Mouse (Mus musculus): ENCODE data around the gene Gm43191. TPM values are rescaled to one million over a fixed set of nuclear protein-coding genes. Genes with fewer than 3 reads are reported as not detected.

Gene Gm43191
- total RNA-seq, 2 experiments from 2014 or later, result not detected

DNA sequence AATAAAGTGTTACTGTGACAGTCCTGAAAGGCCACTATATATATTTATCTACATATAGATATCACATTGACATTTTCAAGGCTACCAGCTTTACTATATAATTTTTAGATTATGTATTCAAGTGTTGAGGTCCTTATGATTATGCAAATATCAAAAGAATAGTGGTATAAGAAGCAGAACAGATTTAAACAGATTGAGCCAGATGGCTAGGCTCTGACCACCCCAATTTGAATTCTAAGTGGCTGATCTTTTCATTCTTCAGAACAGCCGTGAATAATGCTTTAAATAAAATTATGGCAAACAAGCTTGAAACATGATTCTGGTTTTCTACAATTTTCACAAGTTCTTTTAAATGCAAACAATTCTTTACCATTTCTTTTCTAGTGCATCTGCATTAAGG, 49.6 kb downstream of the Gm43191 start:
- no peak for DNase-seq (ENCODE audit: low spot score in 2 of 2)

DNA sequence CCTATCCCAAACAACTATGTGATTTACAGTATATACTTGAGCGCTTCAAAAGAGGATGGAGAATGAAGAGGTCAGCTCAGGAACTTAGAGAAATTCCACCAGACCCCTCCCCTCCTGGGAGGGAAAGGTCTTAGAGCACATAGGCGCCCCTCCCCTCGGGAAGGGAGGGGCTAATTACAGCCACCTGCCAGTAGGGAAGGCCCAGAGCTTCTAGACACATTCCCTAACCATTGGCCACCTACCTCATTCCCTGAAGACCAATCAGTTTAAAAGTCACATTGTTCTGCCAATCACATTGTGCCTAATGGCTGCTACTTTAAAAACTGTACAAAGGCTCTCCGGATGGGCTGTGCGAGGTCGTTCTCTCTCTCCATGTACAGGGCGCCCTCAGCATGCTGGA, 58.4 kb downstream of the Gm43191 start:
- no peak for DNase-seq (ENCODE audit: low spot score in 2 of 2)

DNA sequence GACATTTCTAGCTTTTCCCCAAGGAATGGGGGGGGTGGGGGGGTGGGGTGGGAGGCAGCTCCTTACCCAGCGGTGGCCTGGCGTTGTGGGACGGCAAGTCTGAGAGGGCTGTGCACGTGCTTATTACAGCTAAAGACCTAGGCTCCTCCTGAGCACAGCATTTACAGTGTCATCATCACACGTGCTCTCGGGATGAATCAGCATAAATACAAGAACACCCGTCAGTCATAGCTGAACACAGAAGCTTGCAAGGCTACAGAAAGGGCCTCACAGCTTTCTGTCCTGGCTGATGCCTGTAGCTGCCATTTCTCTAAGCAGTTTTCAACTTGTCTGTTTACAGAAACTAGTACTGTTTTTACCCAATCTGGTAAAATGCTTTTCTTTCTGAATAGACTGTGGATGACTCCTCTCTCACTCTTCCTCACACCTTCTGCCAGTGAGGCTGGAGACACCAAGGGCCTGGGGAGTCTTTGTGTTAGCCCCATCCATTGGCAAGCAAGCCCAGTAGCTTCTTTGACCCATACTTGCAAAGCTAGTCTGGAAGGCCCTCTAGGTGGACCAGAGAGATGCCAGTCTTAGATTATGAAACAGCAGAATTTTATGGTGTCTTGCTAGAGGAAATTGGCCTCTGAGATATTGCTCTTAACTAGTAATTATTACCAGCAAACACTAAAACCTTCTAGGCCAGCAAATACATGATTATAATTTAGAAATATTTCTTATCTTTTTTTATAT, 60.3 kb downstream of the Gm43191 start:
- no peak for DNase-seq (ENCODE audit: low spot score in 2 of 2)

GRCm38 (mm10) chr3:116618855-116619254, 62.2 kb downstream of the Gm43191 start:
- DNase-seq (ENCODE audit: low spot score in 2 of 2), result no peak

- DNase-seq (ENCODE audit: low spot score in 2 of 2), result no peak
These were observed 65.6 kb downstream of the Gm43191 start for GRCm38 (mm10) chr3:116615318-116616068.

DNA sequence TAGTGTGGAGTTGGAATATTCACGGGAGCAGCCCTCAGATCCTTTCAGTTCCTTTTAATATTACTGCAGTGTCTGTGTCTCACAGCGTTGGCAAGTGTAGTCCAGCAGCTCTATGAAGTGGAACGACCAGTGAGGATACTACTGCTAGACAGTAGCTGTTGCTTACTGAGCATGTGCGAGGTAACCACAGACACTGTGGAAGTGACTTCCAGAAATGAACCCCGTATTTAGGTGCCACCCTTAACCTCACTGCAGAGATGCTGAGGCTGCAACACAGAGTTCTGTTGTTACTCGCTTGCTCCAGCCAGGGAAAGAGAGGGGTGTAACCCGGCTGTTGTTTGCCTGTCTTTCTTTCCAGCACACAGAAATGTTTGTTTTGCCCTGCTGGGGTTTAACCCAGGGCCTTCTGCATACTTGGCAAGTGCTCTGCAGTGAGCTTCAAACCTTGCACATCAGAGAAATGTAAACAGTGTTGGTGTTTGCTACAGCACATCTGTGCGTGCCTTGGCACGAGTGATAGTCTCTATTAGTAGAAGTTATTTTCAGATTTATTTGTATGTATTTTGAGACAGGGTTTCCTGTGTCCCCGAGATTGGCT, 66.7 kb downstream of the Gm43191 start, which contains the start of gene Trmt13:
TSS of gene Trmt13 (minus strand) at position 293 of the 598 bp plus-strand sequence.
- DNase-seq (ENCODE audit: low spot score in 2 of 2), result peak; percentile 10 to 25

- no peak for DNase-seq (ENCODE audit: low spot score in 2 of 2)
These were observed 76.5 kb downstream of the Gm43191 start for GRCm38 (mm10) chr3:116604570-116604969.

DNA sequence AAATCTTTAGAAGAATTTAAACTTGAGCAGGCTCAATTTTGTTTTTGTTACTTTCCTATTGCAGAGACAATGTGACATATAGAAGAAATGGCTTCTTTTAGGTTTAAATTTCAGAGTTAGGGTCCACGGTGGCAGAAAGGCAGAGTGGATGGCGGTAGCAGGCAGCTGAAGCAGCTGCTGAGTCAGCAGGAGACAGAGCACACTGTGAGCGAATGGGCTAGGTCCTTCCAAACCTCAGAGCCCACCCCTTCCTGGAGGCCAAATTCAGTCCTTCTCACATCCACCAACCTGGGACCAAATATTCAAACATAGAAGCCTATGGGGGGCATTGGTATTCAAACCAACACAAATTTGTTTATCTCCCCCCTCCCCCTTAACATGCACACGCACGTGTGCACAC, 79.3 kb downstream of the Gm43191 start:
- DNase-seq (ENCODE audit: low spot score in 2 of 2), result no peak

- no peak for DNase-seq (ENCODE audit: low spot score in 2 of 2)
These were observed 80.1 kb downstream of the Gm43191 start for GRCm38 (mm10) chr3:116601005-116601404.

- no peak for DNase-seq (ENCODE audit: low spot score in 2 of 2)
These were observed 81.4 kb downstream of the Gm43191 start for GRCm38 (mm10) chr3:116599705-116600104.

- no peak for DNase-seq (ENCODE audit: low spot score in 2 of 2)
These were observed 85.5 kb downstream of the Gm43191 start for GRCm38 (mm10) chr3:116595603-116595991.

DNA sequence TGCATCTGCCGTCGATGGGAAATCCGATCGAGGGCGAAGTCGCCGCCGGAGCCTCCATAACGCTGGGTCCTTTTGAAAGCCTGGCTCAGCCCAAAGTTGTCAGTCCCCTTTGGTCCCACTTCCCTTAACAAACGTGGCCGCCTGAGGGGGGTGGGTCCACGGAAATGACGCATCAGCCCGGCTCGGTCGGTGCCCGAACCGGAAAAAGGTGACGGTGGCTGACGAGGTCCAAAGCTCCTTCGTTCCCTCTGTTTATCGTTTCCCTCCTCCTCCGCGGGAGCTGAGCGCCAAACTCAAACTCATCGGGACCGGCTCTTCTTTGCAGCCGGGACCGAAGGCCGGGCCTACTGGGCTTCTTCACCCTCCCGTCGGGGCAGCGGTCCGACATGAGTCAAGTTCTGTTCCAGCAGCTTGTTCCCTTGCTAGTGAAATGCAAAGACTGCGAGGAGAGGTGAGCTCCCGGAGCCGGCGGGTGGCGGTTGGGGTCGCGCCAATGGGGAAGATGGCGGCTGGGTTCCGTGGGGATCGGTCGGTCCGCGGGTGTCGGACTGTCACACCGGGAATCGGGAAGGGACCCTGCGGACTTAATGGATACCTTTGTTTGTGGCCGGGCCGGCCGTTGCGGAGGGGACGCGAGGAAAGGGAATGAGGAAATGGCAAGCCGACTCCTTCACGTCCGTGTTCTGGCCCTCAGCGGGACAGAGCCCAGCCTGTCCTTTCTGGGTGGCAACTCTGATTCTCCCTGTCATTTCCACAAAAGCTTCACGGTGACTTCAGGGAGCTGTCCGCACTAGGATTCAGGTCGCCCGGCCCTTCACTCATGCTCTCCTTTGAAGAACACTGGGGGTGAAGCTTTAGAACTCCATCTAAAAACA, 86.1 kb downstream of the Gm43191 start, which contains the start of gene Sass6:
TSS of gene Sass6 (plus strand) at position 255 of the 875 bp plus-strand sequence.
- peak; percentile 99 for DNase-seq (ENCODE audit: low spot score in 2 of 2)

GRCm38 (mm10) chr3:116594076-116594727, 86.9 kb downstream of the Gm43191 start:
- DNase-seq (ENCODE audit: low spot score in 2 of 2), result no peak

Other genes with a start within 250 kb of the Gm43191 start
- gene Rtca, start 173.1 kb downstream of the Gm43191 start, total RNA-seq (2021), result 10 to 100 TPM; 68.1 to 70.0 TPM
- 10 to 100 TPM; 16.7 to 22.2 TPM for gene Dbt, start 168.2 kb downstream of the Gm43191 start, total RNA-seq (2021)
- gene Lrrc39, start 118.3 kb downstream of the Gm43191 start, total RNA-seq (2021), result under 1 TPM; 0.25 to 0.27 TPM
- 10 to 100 TPM in 1 of 2 experiments, 1 to 10 TPM in 1; 9.6 to 11.4 TPM for gene Sass6, start 86.3 kb downstream of the Gm43191 start, total RNA-seq (2021)
- 10 to 100 TPM; 14.0 to 17.5 TPM for gene Trmt13, start 66.7 kb downstream of the Gm43191 start, total RNA-seq (2021)
- gene Mfsd14a, start 18.6 kb downstream of the Gm43191 start, total RNA-seq (2021), result 10 to 100 TPM; 54.8 to 57.5 TPM
- gene Slc35a3, start 31.6 kb upstream of the Gm43191 start, total RNA-seq (2021), result 10 to 100 TPM; 15.2 to 16.9 TPM
- 10 to 100 TPM; 28.6 to 31.0 TPM for gene Agl, start 126.9 kb upstream of the Gm43191 start, total RNA-seq (2021)
- gene Frrs1, start 178.2 kb upstream of the Gm43191 start, total RNA-seq (2021), result 1 to 10 TPM; 1.7 to 2.5 TPM

Data from layer of hippocampus, postnatal 10 days (tissue).